Mouse (Mus musculus) brown adipose tissue, adult 24 weeks (tissue): ENCODE measurements around the gene Aida. TPM values are rescaled to one million over a fixed set of nuclear protein-coding genes. Genes with fewer than 3 reads are reported as not detected.
"Not testable (repeated sequence)": the region's sequence is repeated elsewhere in the genome, so short reads cannot be mapped to it uniquely, and the experiment has no call there.

Source experiments
- H3K27ac ChIP-seq: fragments of 200-500 bp; replicated peaks from 2 replicates; pipeline ENCODE4 v1.5.1; 2012; ENCODE audit warnings: low read depth, mild to moderate bottlenecking, low read length
- H3K4me1 ChIP-seq: fragments of 200-500 bp; 2 replicates; pipeline ENCODE4 v1.6.1; 2012; ENCODE audit warnings: low read length, mixed read lengths; ENCODE audit not compliant: control insufficient read depth, insufficient read depth, insufficient read length
- H3K4me3 ChIP-seq: fragments of 200-500 bp; 2 replicates; pipeline ENCODE4 v1.5.1; 2012; ENCODE audit warnings: low read depth, mild to moderate bottlenecking, low read length, moderate library complexity; ENCODE audit not compliant: insufficient read depth
- polyA plus RNA-seq: library from polyadenylated mRNA; stranded (reverse); fragments of >200 nt; gene quantifications from 2 replicates; pipeline ENCODE4 v1.2.4, GENCODE M21; 2012; ENCODE audit not compliant: missing spikeins, insufficient read depth, insufficient read length

The Aida gene
- polyA plus RNA-seq, 1 experiment: 35.5 TPM

DNA sequence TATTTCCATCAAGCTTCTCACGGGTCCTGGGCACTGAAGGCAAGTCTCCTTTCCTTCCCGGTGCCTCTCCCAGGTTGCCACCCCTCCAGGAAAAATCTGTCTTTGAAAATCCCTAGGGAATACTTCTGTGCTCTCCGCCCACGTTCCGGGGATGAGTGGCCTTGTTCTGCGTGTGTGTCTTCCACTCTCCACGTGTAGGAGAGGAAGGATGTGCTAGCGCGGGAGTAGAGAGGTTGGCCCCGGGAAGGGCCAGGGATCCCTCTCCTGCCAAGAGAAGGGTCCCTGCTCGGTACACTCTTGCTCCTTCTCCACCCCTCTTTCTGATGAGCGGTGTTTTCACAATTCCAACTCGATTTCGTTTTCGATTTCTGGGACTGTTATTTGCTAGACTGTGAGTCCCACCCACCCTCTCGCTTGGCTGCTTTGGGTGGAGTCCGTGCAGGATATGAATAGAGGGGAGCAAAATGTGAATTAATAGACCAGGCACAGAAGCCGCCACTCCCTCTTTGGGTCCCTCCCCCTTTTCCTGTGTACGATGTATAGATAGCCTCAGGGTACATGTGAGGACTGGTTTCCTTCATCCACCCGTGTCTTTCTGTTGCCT lies 1.6 kb downstream of the Aida start:
- H3K4me3 ChIP-seq: peak overlapping the region; percentile 86
- H3K27ac ChIP-seq: peak overlapping the region; percentile 74

GRCm38 (mm10) chr1:183299161-183299560 lies 2.8 kb downstream of the Aida start:
- H3K27ac ChIP-seq: no peak overlapping the region
- no peak overlapping the region for H3K4me3 ChIP-seq
- no peaks in the 10 kb centered on the region for H3K4me1 ChIP-seq

More for the DNA sequence above, 1.6 kb downstream of the Aida start:
- no peaks in the 10 kb centered on the region for H3K4me1 ChIP-seq

DNA sequence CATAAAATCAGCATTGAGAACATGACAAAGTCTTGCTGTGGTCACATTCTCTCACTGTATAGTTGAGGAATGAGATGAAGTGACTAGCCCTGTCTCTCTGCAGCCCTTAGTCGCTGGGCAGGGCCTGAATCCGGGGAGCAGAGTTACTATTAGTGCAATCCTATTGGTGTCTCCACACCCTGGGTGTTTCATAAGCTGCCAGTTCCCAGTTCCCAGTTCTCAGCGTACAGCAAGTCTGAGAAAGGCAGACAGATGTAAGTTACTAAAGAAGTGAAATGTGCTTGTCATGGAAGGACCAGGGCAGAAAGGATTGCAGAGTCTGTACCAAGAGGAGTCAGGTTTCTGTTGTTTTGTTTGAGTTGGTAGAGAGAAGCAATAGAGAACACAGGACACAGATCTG lies 11.2 kb downstream of the Aida start:
- Histone ChIP-seq H3K4me1 (no peaks in the 10 kb centered on the region), H3K27ac (no peak overlapping the region)

GRCm38 (mm10) chr1:183308476-183308875 lies 12.1 kb downstream of the Aida start:
- no peak overlapping the region for H3K4me3 ChIP-seq
- H3K27ac ChIP-seq: no peak overlapping the region
- H3K4me1 ChIP-seq: no peaks in the 10 kb centered on the region

More for the DNA sequence above, 11.2 kb downstream of the Aida start:
- no peak overlapping the region for H3K4me3 ChIP-seq

GRCm38 (mm10) chr1:183309601-183310000 lies 13.2 kb downstream of the Aida start:
- H3K4me1 ChIP-seq, H3K4me3 ChIP-seq, H3K27ac ChIP-seq: not testable (repeated sequence)

GRCm38 (mm10) chr1:183312076-183312475 lies 15.7 kb downstream of the Aida start:
- no peaks in the 10 kb centered on the region for H3K4me1 ChIP-seq
- H3K27ac ChIP-seq: no peak overlapping the region
- H3K4me3 ChIP-seq: no peak overlapping the region

DNA sequence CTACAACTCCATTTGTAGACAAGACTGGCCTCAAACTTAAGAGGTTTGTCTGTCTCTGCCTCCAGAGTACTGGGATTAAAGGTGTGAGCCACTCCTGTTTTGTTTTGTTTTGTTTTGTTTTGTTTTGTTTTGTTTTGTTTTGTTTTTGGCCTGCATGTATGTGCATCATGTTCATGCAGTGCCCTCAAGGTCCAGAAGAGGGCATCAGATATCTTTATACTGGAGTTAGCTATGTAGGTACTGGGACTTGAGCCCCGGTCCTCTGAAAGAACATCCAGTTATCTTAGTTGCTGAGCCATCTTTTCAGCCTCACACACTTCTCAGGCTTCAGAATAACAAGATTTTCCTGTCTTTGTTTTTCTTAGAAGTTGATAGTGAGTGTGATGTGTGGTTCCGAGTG lies 19.4 kb downstream of the Aida start:
- Histone ChIP-seq H3K4me3 (no peak overlapping the region), H3K4me1 (no peaks in the 10 kb centered on the region), H3K27ac (no peak overlapping the region)

DNA sequence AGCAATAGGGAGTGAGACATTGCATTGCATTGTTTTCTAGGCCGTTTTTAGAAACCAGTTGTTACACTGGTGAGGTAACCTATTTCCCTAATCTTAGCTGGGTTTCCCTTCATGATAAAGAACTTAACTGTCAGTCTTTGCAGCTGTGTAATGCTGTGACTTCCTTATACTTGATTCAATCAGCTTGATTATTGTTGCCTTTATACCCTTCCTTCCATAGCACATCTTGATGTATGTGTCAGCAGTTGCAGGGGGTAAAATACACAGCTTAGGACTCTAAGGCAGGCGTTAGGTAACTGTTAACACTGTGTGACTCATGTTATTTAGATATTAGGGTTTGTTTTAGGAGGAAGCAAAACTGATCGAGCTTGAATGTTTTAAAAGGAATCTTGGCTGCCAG lies 24.3 kb downstream of the Aida start:
- no peak overlapping the region for H3K27ac ChIP-seq
- no peaks in the 10 kb centered on the region for H3K4me1 ChIP-seq
- no peak overlapping the region for H3K4me3 ChIP-seq

DNA sequence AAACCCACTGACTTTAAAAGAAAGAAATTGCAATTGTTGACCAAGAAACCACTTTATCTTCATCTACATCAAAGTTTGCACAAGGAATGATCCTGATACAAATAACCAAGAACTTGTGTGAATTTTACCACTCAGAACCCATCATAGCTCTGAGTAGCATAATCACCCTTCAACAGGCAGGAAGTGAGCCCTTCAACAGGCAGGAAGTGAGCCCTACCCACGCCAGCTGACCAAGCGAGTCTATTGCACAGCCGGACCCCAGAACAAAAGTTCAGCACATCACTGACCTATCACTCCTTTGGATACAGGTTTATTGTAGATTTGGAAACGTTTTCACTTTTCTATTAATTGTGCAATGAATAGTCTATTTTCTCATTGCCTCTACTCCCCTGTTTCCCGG lies 26.1 kb downstream of the Aida start:
- not testable (repeated sequence) for H3K4me1 ChIP-seq, H3K27ac ChIP-seq, H3K4me3 ChIP-seq

DNA sequence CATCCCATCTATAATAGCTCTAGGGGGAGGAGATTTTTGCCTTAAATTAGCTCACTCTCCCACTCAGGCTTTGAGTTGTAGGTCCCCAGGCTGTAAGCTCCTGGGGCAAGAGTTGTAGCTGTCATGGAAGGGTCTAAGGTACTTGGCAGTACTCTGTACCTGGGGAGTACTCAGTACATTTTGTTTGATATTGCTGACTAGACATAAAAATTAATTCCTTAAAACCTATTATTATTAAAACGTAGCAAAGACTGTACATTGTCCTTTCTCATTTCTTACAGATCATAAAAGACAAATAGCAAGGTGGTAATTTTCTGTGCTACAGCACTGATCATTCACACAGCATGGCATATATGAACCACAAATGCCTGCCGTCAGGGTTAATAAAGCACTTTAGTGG lies 27.5 kb downstream of the Aida start:
- no peak overlapping the region for H3K4me3 ChIP-seq
- no peaks in the 10 kb centered on the region for H3K4me1 ChIP-seq
- H3K27ac ChIP-seq: no peak overlapping the region

- H3K27ac ChIP-seq: no peak overlapping the region
- no peaks in the 10 kb centered on the region for H3K4me1 ChIP-seq
- H3K4me3 ChIP-seq: no peak overlapping the region
Observed at GRCm38 (mm10) chr1:183324433-183324832, 28.0 kb downstream of the Aida start.

DNA sequence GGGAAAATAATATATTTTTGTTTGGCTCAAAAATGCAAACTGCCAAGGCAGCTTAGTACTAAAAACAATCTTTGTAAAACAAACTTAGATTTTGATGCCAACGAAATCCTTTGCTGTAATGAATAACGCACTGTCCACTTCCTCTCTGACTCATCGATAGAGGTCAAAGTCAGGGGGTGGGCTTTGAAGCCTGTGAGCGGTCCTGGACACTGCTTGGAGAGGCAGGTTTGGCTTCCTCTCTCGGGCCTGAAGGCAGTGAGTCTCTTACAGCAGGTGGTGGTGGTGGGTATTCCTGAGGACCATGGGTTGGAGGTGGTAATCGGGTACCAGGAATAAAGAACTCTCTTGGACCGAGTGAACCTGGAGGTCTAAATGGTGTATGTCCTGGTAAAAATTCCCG lies 30.8 kb downstream of the Aida start:
- Histone ChIP-seq H3K27ac (no peak overlapping the region), H3K4me3 (no peak overlapping the region), H3K4me1 (no peaks in the 10 kb centered on the region)

DNA sequence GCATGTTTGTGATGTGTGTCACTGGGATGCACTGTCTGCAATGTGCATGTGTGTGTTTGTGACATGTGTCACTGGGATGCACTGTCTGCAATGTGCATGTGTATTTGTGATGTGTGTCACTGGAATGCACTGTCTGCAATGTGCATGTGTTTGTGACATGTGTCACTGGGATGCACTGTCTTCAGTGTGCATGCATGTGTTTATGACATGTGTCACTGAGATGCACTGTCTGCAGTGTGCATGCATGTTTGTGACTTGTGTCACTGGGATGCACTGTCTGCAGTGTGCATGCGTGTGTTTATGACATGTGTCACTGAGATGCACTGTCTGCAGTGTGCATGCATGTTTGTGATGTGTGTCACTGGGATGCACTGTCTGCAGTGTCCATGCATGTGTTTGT lies 46.5 kb downstream of the Aida start:
- not testable (repeated sequence) for H3K4me1 ChIP-seq, H3K27ac ChIP-seq, H3K4me3 ChIP-seq

- Histone ChIP-seq H3K4me3 (peak overlapping the region; percentile 100), H3K4me1 (peaks cover 5% of the 10 kb centered on the region; the same call in 1 of the 2 replicates), H3K27ac (peak overlapping the region; percentile 92)
Observed at GRCm38 (mm10) chr1:183344886-183345816, 48.8 kb downstream of the Aida start.

- Histone ChIP-seq H3K27ac (peak overlapping the region; percentile 92), H3K4me3 (peak overlapping the region; percentile 100), H3K4me1 (peaks cover 5% of the 10 kb centered on the region; the same call in 1 of the 2 replicates)
Observed at GRCm38 (mm10) chr1:183345817-183346195, 49.4 kb downstream of the Aida start.

GRCm38 (mm10) chr1:183349840-183350239 lies 53.5 kb downstream of the Aida start:
- Histone ChIP-seq H3K27ac (no peak overlapping the region), H3K4me3 (no peak overlapping the region), H3K4me1 (peaks cover 5% of the 10 kb centered on the region; the same call in 1 of the 2 replicates)
